Mouse (Mus musculus): ENCODE measurements around the gene Evi2b.

DNA sequence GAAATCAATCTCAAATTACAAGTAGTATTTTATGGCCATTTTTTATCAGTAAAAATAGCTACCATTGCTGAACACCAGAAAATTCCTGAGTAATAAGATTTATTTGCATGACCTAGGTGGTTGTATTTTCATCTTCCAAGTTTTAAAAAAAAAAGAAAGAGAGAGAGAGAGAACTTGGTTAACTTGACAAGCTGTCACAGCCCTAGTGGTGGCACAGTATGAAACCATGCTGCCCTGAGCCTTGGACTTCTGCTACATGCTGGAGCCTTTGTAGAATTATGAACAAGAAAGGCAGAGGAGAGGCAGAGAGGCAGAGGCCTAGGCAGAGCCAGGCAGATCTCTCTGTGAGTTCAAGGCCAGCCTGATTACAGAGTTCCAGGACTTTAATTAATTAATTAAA lies 1.6 kb downstream of the Evi2b start:
- TF ChIP-seq CTCF (IDR thresholded peaks at IDR 0.05; ENCODE audit: borderline replicate concordance, control insufficient read depth, extremely low read depth, insufficient read depth, low read length, poor library complexity) = no peak
- no peak for TF ChIP-seq POLR2A (IDR thresholded peaks at IDR 0.05; ENCODE audit: control insufficient read depth, extremely low read depth, insufficient read depth, low read length, poor library complexity)

Measured in thymus, adult 2 months (tissue).